Comparison of ENCODE assay signal across 27 mouse cellular contexts in genomic region chr10:102196850-102197249, GRCm38 (mm10).
DNase-seq lines count a peak whose midpoint lies in the region; ATAC-seq and TF ChIP-seq lines count a peak whose summit lies in the region.
"Had no signal": no experiment of that assay in that cellular context is flagged by ENCODE, and none has a peak within 500 bp of the region (broad histone marks: within the 10 kb centered on the region; RNA-seq: fewer than 3 reads in every experiment).

No protein-coding gene starts in this region.

- DNase-seq in midbrain, embryonic 14.5 days = peak; percentile 54
- DNase-seq in midbrain, postnatal 0 days (ENCODE audit: low spot score) = no peak
- peak; percentile 4 for DNase-seq in Muller cell, postnatal 12 days (ENCODE audit: inconsistent ontology term)
- DNase-seq in adrenal gland, adult (ENCODE audit: inconsistent age in 2 of 2, low spot score in 1 of 2) = no peak
- DNase-seq: adrenal gland, adult 8-10 months; adrenal gland, postnatal 14 days; adrenal gland, postnatal 36 days; B cell, adult 2 months; cerebellum, adult 11 months; cerebellum, adult 18-20 months; cerebellum, adult 8-10 months; cerebellum, adult 9-11 months; cerebellum, postnatal 14 days; cerebellum, postnatal 36 days; embryo, embryonic 11 days had no signal

- no peaks in the 10 kb centered on the region for H3K27me3 ChIP-seq in midbrain, embryonic 14.5 days (ENCODE audit: control insufficient read depth, insufficient read depth, low read length)
- no peaks in the 10 kb centered on the region for H3K27me3 ChIP-seq in midbrain, postnatal 0 days (ENCODE audit: insufficient read depth, low read length)
- no peaks in the 10 kb centered on the region for H3K27me3 ChIP-seq in midbrain, embryonic 16.5 days (ENCODE audit: control insufficient read depth, insufficient read depth, low read depth, low read length)
- no peaks in the 10 kb centered on the region for H3K27me3 ChIP-seq in midbrain, embryonic 13.5 days
- H3K27me3 ChIP-seq: CH12.LX; embryonic facial prominence, embryonic 13.5 days; embryonic facial prominence, embryonic 15.5 days; forebrain, embryonic 12.5 days had no signal

- H3K27ac ChIP-seq in midbrain, embryonic 14.5 days (replicated peaks; ENCODE audit: low read depth, low read length) = no peak overlapping the region
- H3K27ac ChIP-seq in midbrain, postnatal 0 days (ENCODE audit: low read depth, low read length) = no peak overlapping the region
- no peak overlapping the region for H3K27ac ChIP-seq in midbrain, embryonic 16.5 days (ENCODE audit: low read length)
- H3K27ac ChIP-seq in midbrain, embryonic 13.5 days = no peak overlapping the region
- H3K27ac ChIP-seq: embryonic facial prominence, embryonic 13.5 days; embryonic facial prominence, embryonic 15.5 days; forebrain, embryonic 10.5 days; forebrain, embryonic 12.5 days had no signal

- 56% methylated on average over 4 of the region's 4 CpGs for WGBS in midbrain, embryonic 14.5 days
- WGBS in midbrain, postnatal 0 days = 47% methylated on average over 4 of the region's 4 CpGs
- 57% methylated on average over 4 of the region's 4 CpGs for WGBS in midbrain, embryonic 16.5 days
- WGBS in midbrain, embryonic 13.5 days = 55% methylated on average over 4 of the region's 4 CpGs

- no peak overlapping the region for H3K4me3 ChIP-seq in midbrain, embryonic 14.5 days (replicated peaks; ENCODE audit: low read depth, low read length)
- no peak overlapping the region for H3K4me3 ChIP-seq in midbrain, postnatal 0 days (ENCODE audit: low read depth, low read length)
- no peak overlapping the region for H3K4me3 ChIP-seq in midbrain, embryonic 16.5 days (ENCODE audit: low read depth, low read length)
- H3K4me3 ChIP-seq in midbrain, embryonic 13.5 days (replicated peaks) = no peak overlapping the region
- H3K4me3 ChIP-seq: embryonic facial prominence, embryonic 13.5 days; embryonic facial prominence, embryonic 15.5 days; erythroblast, embryonic 14.5 days; forebrain, embryonic 10.5 days; forebrain, embryonic 12.5 days had no signal

- no peaks in the 10 kb centered on the region for H3K9me3 ChIP-seq in midbrain, embryonic 14.5 days (ENCODE audit: control insufficient read depth, low read length)
- no peaks in the 10 kb centered on the region for H3K9me3 ChIP-seq in midbrain, postnatal 0 days (ENCODE audit: low read length)
- H3K9me3 ChIP-seq in midbrain, embryonic 16.5 days (replicated peaks; ENCODE audit: control insufficient read depth, low read length, poor library complexity, severe bottlenecking) = no peaks in the 10 kb centered on the region
- no peaks in the 10 kb centered on the region for H3K9me3 ChIP-seq in midbrain, embryonic 13.5 days
- H3K9me3 ChIP-seq: embryonic facial prominence, embryonic 13.5 days; embryonic facial prominence, embryonic 15.5 days; forebrain, embryonic 10.5 days; forebrain, embryonic 12.5 days had no signal

- H3K4me2 ChIP-seq in midbrain, embryonic 14.5 days (ENCODE audit: low read length) = no peak overlapping the region
- no peak overlapping the region for H3K4me2 ChIP-seq in midbrain, postnatal 0 days (ENCODE audit: low read depth, low read length, poor library complexity, severe bottlenecking)
- H3K4me2 ChIP-seq in midbrain, embryonic 16.5 days (ENCODE audit: low read length) = no peak overlapping the region
- no peak overlapping the region for H3K4me2 ChIP-seq in midbrain, embryonic 13.5 days (replicated peaks)
- H3K4me2 ChIP-seq: embryonic facial prominence, embryonic 13.5 days; embryonic facial prominence, embryonic 15.5 days; forebrain, embryonic 12.5 days had no signal

- H3K36me3 ChIP-seq in midbrain, embryonic 14.5 days (ENCODE audit: control insufficient read depth, insufficient read depth, low read length) = no peaks in the 10 kb centered on the region
- H3K36me3 ChIP-seq in midbrain, postnatal 0 days (ENCODE audit: insufficient read depth, low read length) = no peaks in the 10 kb centered on the region
- no peaks in the 10 kb centered on the region for H3K36me3 ChIP-seq in midbrain, embryonic 16.5 days (ENCODE audit: control insufficient read depth, insufficient read depth, low read length)
- H3K36me3 ChIP-seq in midbrain, embryonic 13.5 days = no peaks in the 10 kb centered on the region
- H3K36me3 ChIP-seq: embryonic facial prominence, embryonic 13.5 days; embryonic facial prominence, embryonic 15.5 days; forebrain, embryonic 10.5 days; forebrain, embryonic 12.5 days; G1E had no signal

- no peak overlapping the region for H3K9ac ChIP-seq in midbrain, embryonic 14.5 days (replicated peaks; ENCODE audit: low read length)
- no peak overlapping the region for H3K9ac ChIP-seq in midbrain, postnatal 0 days (replicated peaks; ENCODE audit: low read length, poor library complexity, severe bottlenecking)
- no peak overlapping the region for H3K9ac ChIP-seq in midbrain, embryonic 16.5 days (ENCODE audit: low read depth, low read length)
- no peak overlapping the region for H3K9ac ChIP-seq in midbrain, embryonic 13.5 days (replicated peaks)
- H3K9ac ChIP-seq: embryonic facial prominence, embryonic 13.5 days; embryonic facial prominence, embryonic 15.5 days; forebrain, embryonic 12.5 days had no signal

- ATAC-seq in midbrain, embryonic 14.5 days (ENCODE audit: low FRiP score, low TSS enrichment) = no peak
- ATAC-seq in midbrain, postnatal 0 days (ENCODE audit: low FRiP score) = no peak
- 0 out of 2 replicates have a peak, but pooled peaks have one; percentile 67 for ATAC-seq in midbrain, embryonic 16.5 days
- no peak for ATAC-seq in midbrain, embryonic 13.5 days
- ATAC-seq: CD4-positive, CD25-positive, alpha-beta regulatory T cell, adult 4 months; forebrain, embryonic 14.5 days; forebrain, embryonic 16.5 days had no signal

- H3K4me1 ChIP-seq in midbrain, embryonic 14.5 days (ENCODE audit: control insufficient read depth, insufficient read depth, low read length) = no peaks in the 10 kb centered on the region
- H3K4me1 ChIP-seq in midbrain, postnatal 0 days (ENCODE audit: insufficient read depth, low read length) = no peaks in the 10 kb centered on the region
- H3K4me1 ChIP-seq in midbrain, embryonic 16.5 days (ENCODE audit: control insufficient read depth, insufficient read depth, low read length) = no peaks in the 10 kb centered on the region
- H3K4me1 ChIP-seq in midbrain, embryonic 13.5 days (replicated peaks) = no peaks in the 10 kb centered on the region
- H3K4me1 ChIP-seq: embryonic facial prominence, embryonic 13.5 days; embryonic facial prominence, embryonic 15.5 days; forebrain, embryonic 10.5 days; forebrain, embryonic 12.5 days had no signal

- TF ChIP-seq CTCF in midbrain, postnatal 0 days (IDR thresholded peaks at IDR 0.05) = no peak

Comparison
In these comparisons a context has a peak if more than half of its experiments do, and no peak if none do; other contexts are left out.
1. DNase-seq: peak in midbrain, embryonic 14.5 days (single experiment) and Muller cell, postnatal 12 days (single experiment); none in midbrain, postnatal 0 days (single experiment) and adrenal gland, adult (0 of 2).